Mouse (Mus musculus) kidney, embryonic 15.5 days (tissue): ENCODE measurements around the gene Ror2. TPM values are rescaled to one million over a fixed set of nuclear protein-coding genes. Genes with fewer than 3 reads are reported as not detected.
A peak's percentile ranks its signal among the peaks of the same experiment; 100 is the strongest.

Experiments used
- ATAC-seq: fragments of 200-750 bp; cut with Nextera tagmentation; replicated peaks from 2 replicates; pipeline ENCODE4 v1.8.0; 2017; ENCODE audit warnings: moderate TSS enrichment; ENCODE audit not compliant: low FRiP score
- H3K27ac ChIP-seq: fragments of 300-500 bp; sonication (generic); 2 replicates; pipeline ENCODE4 v1.5.1; 2015; ENCODE audit warnings: mild to moderate bottlenecking, inconsistent platforms
- H3K27me3 ChIP-seq: fragments of 300-500 bp; sonication (generic); 2 replicates; pipeline ENCODE4 v1.6.1; 2015; ENCODE audit warnings: inconsistent platforms
- H3K36me3 ChIP-seq: fragments of 300-500 bp; sonication (generic); 2 replicates; pipeline ENCODE4 v1.6.1; 2015; ENCODE audit warnings: inconsistent platforms
- H3K4me1 ChIP-seq: fragments of 300-500 bp; sonication (generic); 2 replicates; pipeline ENCODE4 v1.6.1; 2015; ENCODE audit warnings: inconsistent platforms
- H3K4me2 ChIP-seq: fragments of 300-500 bp; sonication (generic); 2 replicates; pipeline ENCODE4 v1.6.1; 2015; ENCODE audit warnings: moderate library complexity, mild to moderate bottlenecking, inconsistent platforms
- H3K4me3 ChIP-seq: fragments of 300-500 bp; sonication (generic); replicated peaks from 2 replicates; pipeline ENCODE4 v1.5.1; 2015; ENCODE audit warnings: mild to moderate bottlenecking, inconsistent platforms
- H3K9ac ChIP-seq: fragments of 300-500 bp; sonication (generic); 2 replicates; pipeline ENCODE4 v1.6.1; 2015; ENCODE audit warnings: mild to moderate bottlenecking, inconsistent platforms
- H3K9me3 ChIP-seq: fragments of 300-500 bp; sonication (generic); replicated peaks from 2 replicates; pipeline ENCODE4 v1.6.1; 2016; ENCODE audit warnings: inconsistent platforms
- WGBS: fragments of 180-500 bp; shearing (Covaris S2); methylation state at CpG from one replicate; pipeline ENCODE4 v1.1.7; 2015; ENCODE audit warnings: mixed read lengths; 5-methylcytosine and 5-hydroxymethylcytosine counted together
- polyA plus RNA-seq: library from polyadenylated mRNA; unstranded; fragments of >200 nt; fragmentation: Nextera tagmentation; extraction: Ambion mirVana; gene quantifications from 2 replicates; pipeline ENCODE4 v1.2.1, GENCODE M21; 2015

The Ror2 gene
- polyA plus RNA-seq, 1 experiment from 2014 or later = 11.2 TPM

GRCm38 (mm10) chr13:53270549-53270948, 15.4 kb downstream of the Ror2 start:
- no peak for ATAC-seq
- peaks cover 40% of the 10 kb centered on the region for H3K4me1 ChIP-seq
- H3K27ac ChIP-seq = no peak overlapping the region
- H3K36me3 ChIP-seq = no peaks in the 10 kb centered on the region
- H3K4me2 ChIP-seq = no peak overlapping the region
- H3K4me3 ChIP-seq = no peak overlapping the region
- peaks cover 3% of the 10 kb centered on the region; the same call in 1 of the 2 replicates for H3K27me3 ChIP-seq
- H3K9me3 ChIP-seq = no peaks in the 10 kb centered on the region
- no peak overlapping the region for H3K9ac ChIP-seq
- 83% methylated on average over 4 of the region's 4 CpGs for WGBS

- no peak for ATAC-seq
- Histone ChIP-seq H3K27me3 (no peaks in the 10 kb centered on the region), H3K4me2 (no peak overlapping the region), H3K4me3 (no peak overlapping the region), H3K9me3 (no peaks in the 10 kb centered on the region), H3K27ac (no peak overlapping the region), H3K9ac (no peak overlapping the region), H3K36me3 (no peaks in the 10 kb centered on the region), H3K4me1 (peaks cover 40% of the 10 kb centered on the region)
- 41% methylated on average over 6 of the region's 6 CpGs for WGBS
Measured at GRCm38 (mm10) chr13:53268541-53268940, 17.4 kb downstream of the Ror2 start.

GRCm38 (mm10) chr13:53267849-53268248, 18.1 kb downstream of the Ror2 start:
- Histone ChIP-seq H3K4me2 (no peak overlapping the region), H3K27ac (no peak overlapping the region), H3K9ac (no peak overlapping the region), H3K4me3 (no peak overlapping the region), H3K4me1 (peaks cover 47% of the 10 kb centered on the region), H3K36me3 (no peaks in the 10 kb centered on the region), H3K27me3 (no peaks in the 10 kb centered on the region), H3K9me3 (no peaks in the 10 kb centered on the region)
- 58% methylated on average over 6 of the region's 6 CpGs for WGBS
- 0 out of 2 replicates have a peak, but pooled peaks have one; percentile 30 for ATAC-seq

GRCm38 (mm10) chr13:53267155-53267554, 18.8 kb downstream of the Ror2 start:
- Histone ChIP-seq H3K4me1 (peaks cover 54% of the 10 kb centered on the region), H3K27ac (peak overlapping the region; percentile 63; the same call in 1 of the 2 replicates), H3K9me3 (no peaks in the 10 kb centered on the region), H3K36me3 (no peaks in the 10 kb centered on the region), H3K27me3 (no peaks in the 10 kb centered on the region), H3K4me3 (no peak overlapping the region), H3K4me2 (no peak overlapping the region), H3K9ac (no peak overlapping the region)
- no peak for ATAC-seq
- WGBS = 83% methylated on average over 4 of the region's 4 CpGs

- WGBS = 54% methylated on average over 8 of the region's 8 CpGs
- Histone ChIP-seq H3K27me3 (no peaks in the 10 kb centered on the region), H3K4me1 (peaks cover 60% of the 10 kb centered on the region), H3K9me3 (no peaks in the 10 kb centered on the region), H3K36me3 (no peaks in the 10 kb centered on the region), H3K4me2 (no peak overlapping the region), H3K27ac (peak overlapping the region; percentile 63; the same call in 1 of the 2 replicates), H3K4me3 (no peak overlapping the region), H3K9ac (no peak overlapping the region)
- no peak for ATAC-seq
Measured at GRCm38 (mm10) chr13:53266543-53266951, 19.4 kb downstream of the Ror2 start.

GRCm38 (mm10) chr13:53264896-53265295, 21.0 kb downstream of the Ror2 start:
- peaks cover 76% of the 10 kb centered on the region for H3K4me1 ChIP-seq
- no peaks in the 10 kb centered on the region for H3K36me3 ChIP-seq
- H3K4me3 ChIP-seq = no peak overlapping the region
- no peak for ATAC-seq
- H3K27me3 ChIP-seq = no peaks in the 10 kb centered on the region
- 90% methylated on average over 4 of the region's 4 CpGs for WGBS
- no peak overlapping the region for H3K9ac ChIP-seq
- no peak overlapping the region for H3K27ac ChIP-seq
- no peak overlapping the region for H3K4me2 ChIP-seq
- no peaks in the 10 kb centered on the region for H3K9me3 ChIP-seq

- Histone ChIP-seq H3K4me1 (peaks cover 84% of the 10 kb centered on the region), H3K36me3 (no peaks in the 10 kb centered on the region), H3K9me3 (no peaks in the 10 kb centered on the region), H3K9ac (no peak overlapping the region), H3K27me3 (no peaks in the 10 kb centered on the region), H3K4me2 (no peak overlapping the region), H3K27ac (peak overlapping the region; percentile 77), H3K4me3 (no peak overlapping the region)
- WGBS = 42% methylated on average over 16 of the region's 16 CpGs
- ATAC-seq = no peak; the same call in 1 of the 2 replicates
Measured at GRCm38 (mm10) chr13:53262509-53263250, 23.2 kb downstream of the Ror2 start.

- Histone ChIP-seq H3K9me3 (no peaks in the 10 kb centered on the region), H3K27me3 (no peaks in the 10 kb centered on the region), H3K27ac (peak overlapping the region; percentile 65), H3K4me1 (peaks cover 84% of the 10 kb centered on the region), H3K4me3 (no peak overlapping the region), H3K4me2 (peak overlapping the region; percentile 10; the same call in 1 of the 2 replicates), H3K9ac (no peak overlapping the region), H3K36me3 (no peaks in the 10 kb centered on the region)
- no peak for ATAC-seq
- 61% methylated on average over 8 of the region's 8 CpGs for WGBS
Measured at GRCm38 (mm10) chr13:53261106-53261771, 24.7 kb downstream of the Ror2 start.

GRCm38 (mm10) chr13:53258943-53259342, 27.0 kb downstream of the Ror2 start:
- Histone ChIP-seq H3K9me3 (no peaks in the 10 kb centered on the region), H3K27ac (peak overlapping the region; percentile 39; the same call in 1 of the 2 replicates), H3K9ac (no peak overlapping the region), H3K36me3 (no peaks in the 10 kb centered on the region), H3K4me1 (peaks cover 83% of the 10 kb centered on the region), H3K4me2 (no peak overlapping the region), H3K27me3 (no peaks in the 10 kb centered on the region), H3K4me3 (no peak overlapping the region)
- no peak for ATAC-seq
- 55% methylated on average over 8 of the region's 8 CpGs for WGBS

GRCm38 (mm10) chr13:53258497-53258896, 27.4 kb downstream of the Ror2 start:
- Histone ChIP-seq H3K9ac (no peak overlapping the region), H3K36me3 (no peaks in the 10 kb centered on the region), H3K4me1 (peaks cover 83% of the 10 kb centered on the region), H3K27ac (no peak overlapping the region), H3K4me2 (no peak overlapping the region), H3K27me3 (no peaks in the 10 kb centered on the region), H3K4me3 (no peak overlapping the region), H3K9me3 (no peaks in the 10 kb centered on the region)
- WGBS = 47% methylated on average over 4 of the region's 4 CpGs
- no peak for ATAC-seq

GRCm38 (mm10) chr13:53253255-53253654, 32.7 kb downstream of the Ror2 start:
- Histone ChIP-seq H3K9me3 (no peaks in the 10 kb centered on the region), H3K27ac (no peak overlapping the region), H3K36me3 (no peaks in the 10 kb centered on the region), H3K4me1 (peaks cover 50% of the 10 kb centered on the region), H3K4me3 (no peak overlapping the region), H3K4me2 (no peak overlapping the region), H3K9ac (no peak overlapping the region), H3K27me3 (no peaks in the 10 kb centered on the region)
- ATAC-seq = no peak
- WGBS = 83% methylated on average over 12 of the region's 12 CpGs
